Mouse (Mus musculus) heart, postnatal 0 days (tissue): Measurements from ENCODE around the gene Nod2. TPM values are rescaled to one million over a fixed set of nuclear protein-coding genes. Genes with fewer than 3 reads are reported as not detected.

Experiments used
- ATAC-seq: fragments of 200-750 bp; cut with Nextera tagmentation; 2 replicates; pipeline ENCODE4 v1.8.0; 2017; ENCODE audit warnings: low read depth, moderate number of reproducible peaks, moderate library complexity; ENCODE audit not compliant: insufficient read depth
- DNase-seq: peaks from one replicate; pipeline ENCODE4 v3.0.0-alpha.2; 2016; ENCODE audit warnings: low spot score
- H3K27ac ChIP-seq: fragments of 300-500 bp; sonication (generic); 2 replicates; pipeline ENCODE4 v1.5.1; 2014; ENCODE audit warnings: low read depth, mild to moderate bottlenecking
- H3K27me3 ChIP-seq: fragments of 300-500 bp; sonication (generic); 2 replicates; pipeline ENCODE4 v1.6.1; 2014; ENCODE audit warnings: low read length, mixed read lengths; ENCODE audit not compliant: control insufficient read depth, insufficient read depth
- H3K36me3 ChIP-seq: fragments of 300-500 bp; sonication (generic); replicated peaks from 2 replicates; pipeline ENCODE4 v1.6.1; 2014; ENCODE audit warnings: low read length, mixed read lengths; ENCODE audit not compliant: control insufficient read depth, insufficient read depth
- H3K4me1 ChIP-seq: fragments of 300-500 bp; sonication (generic); 2 replicates; pipeline ENCODE4 v1.6.1; 2014; ENCODE audit warnings: antibody characterized with exemption; ENCODE audit not compliant: control insufficient read depth, insufficient read depth
- H3K4me2 ChIP-seq: fragments of 300-500 bp; sonication (generic); 2 replicates; pipeline ENCODE4 v1.6.1; 2014; ENCODE audit warnings: low read depth, mild to moderate bottlenecking, low read length, moderate library complexity
- H3K4me3 ChIP-seq: fragments of 300-500 bp; sonication (generic); 2 replicates; pipeline ENCODE4 v1.5.1; 2014; ENCODE audit warnings: low read depth, low read length
- H3K9ac ChIP-seq: fragments of 300-500 bp; sonication (generic); replicated peaks from 2 replicates; pipeline ENCODE4 v1.6.1; 2014; ENCODE audit warnings: low read depth, low read length, mixed read lengths
- H3K9me3 ChIP-seq: fragments of 300-500 bp; sonication (generic); replicated peaks from 2 replicates; pipeline ENCODE4 v1.6.1; 2016; ENCODE audit warnings: low read length; ENCODE audit not compliant: control insufficient read depth
- CTCF ChIP-seq: IDR thresholded peaks from 2 replicates; pipeline ENCODE4 v1.5.1; 2016; ENCODE audit warnings: antibody characterized with exemption, control low read depth, low read depth
- EP300 ChIP-seq: IDR thresholded peaks from 2 replicates; pipeline ENCODE4 v1.6.1; 2016; ENCODE audit warnings: antibody characterized with exemption, low read depth
- WGBS: fragments of 180-500 bp; shearing (Covaris S2); extraction: QIAGEN DNeasy Blood & Tissue Kit; methylation state at CpG from one replicate; pipeline ENCODE4 v1.1.7; 2014; 5-methylcytosine and 5-hydroxymethylcytosine counted together
- polyA plus RNA-seq: library from polyadenylated mRNA; unstranded; fragments of >200 nt; fragmentation: Nextera tagmentation; extraction: Ambion mirVana; gene quantifications from 2 replicates; pipeline ENCODE4 v1.2.1, GENCODE M21; 2015
- total RNA-seq: library from RNA; depleted of rRNA; stranded (reverse); fragments of >200 nt; gene quantifications from 2 replicates; pipeline ENCODE4 v1.2.3, GENCODE M21; 2014; ENCODE audit warnings: low replicate concordance

Gene Nod2
- total and polyA plus RNA-seq, 2 experiments from 2014 or later: 0.10 TPM; not detected in 1

GRCm38 (mm10) chr8:88631081-88631480, 16.0 kb upstream of the Nod2 start:
- Histone ChIP-seq H3K27ac (no peak overlapping the region), H3K27me3 (peaks cover 23% of the 10 kb centered on the region), H3K4me1 (peaks cover 10% of the 10 kb centered on the region; the same call in 1 of the 2 replicates), H3K36me3 (no peaks in the 10 kb centered on the region), H3K9ac (no peak overlapping the region), H3K4me2 (no peak overlapping the region), H3K9me3 (no peaks in the 10 kb centered on the region), H3K4me3 (no peak overlapping the region)
- no peak for DNase-seq
- no peak for ATAC-seq
- TF ChIP-seq CTCF (peak; percentile 42), EP300 (no peak)

- Histone ChIP-seq H3K4me1 (0 out of 2 replicates have a peak, but pooled peaks cover 3% of the 10 kb centered on the region), H3K36me3 (no peaks in the 10 kb centered on the region), H3K4me3 (no peak overlapping the region), H3K27me3 (0 out of 2 replicates have a peak, but pooled peaks cover 8% of the 10 kb centered on the region), H3K4me2 (no peak overlapping the region), H3K27ac (peak overlapping the region; percentile 56), H3K9ac (no peak overlapping the region), H3K9me3 (no peaks in the 10 kb centered on the region)
- TF ChIP-seq EP300: no peak
- TF ChIP-seq CTCF: no peak
- ATAC-seq: peak; percentile 66
- peak; percentile 51 for DNase-seq
- WGBS: 62% methylated on average over 7 of the region's 7 CpGs
Measured at GRCm38 (mm10) chr8:88633343-88633765, 13.8 kb upstream of the Nod2 start.

GRCm38 (mm10) chr8:88635474-88636397, 11.4 kb upstream of the Nod2 start, which contains the start of gene Snx20:
Gene Snx20 (minus strand): TSS chr8:88636128.
- ATAC-seq: no peak
- TF ChIP-seq EP300 (no peak), CTCF (no peak)
- Histone ChIP-seq H3K4me1 (0 out of 2 replicates have a peak, but pooled peaks cover 3% of the 10 kb centered on the region), H3K9ac (no peak within 1 kb of the TSS), H3K9me3 (no peaks in the 10 kb centered on the region), H3K4me2 (peak within 1 kb of the TSS; percentile 45), H3K27ac (peak within 1 kb of the TSS; percentile 58), H3K36me3 (no peaks in the 10 kb centered on the region), H3K4me3 (peak within 1 kb of the TSS; percentile 39), H3K27me3 (0 out of 2 replicates have a peak, but pooled peaks cover 4% of the 10 kb centered on the region)
- DNase-seq: no peak
- 73% methylated on average over 14 of the region's 14 CpGs for WGBS

- no peak for TF ChIP-seq EP300
- no peak for TF ChIP-seq CTCF
- Histone ChIP-seq H3K27me3 (0 out of 2 replicates have a peak, but pooled peaks cover 4% of the 10 kb centered on the region), H3K4me3 (no peak overlapping the region), H3K9ac (no peak overlapping the region), H3K36me3 (no peaks in the 10 kb centered on the region), H3K27ac (no peak overlapping the region), H3K9me3 (no peaks in the 10 kb centered on the region), H3K4me1 (0 out of 2 replicates have a peak, but pooled peaks cover 3% of the 10 kb centered on the region), H3K4me2 (no peak overlapping the region)
- DNase-seq (no peak), ATAC-seq (no peak)
- 66% methylated on average over 9 of the region's 9 CpGs for WGBS
Measured at GRCm38 (mm10) chr8:88637092-88638000, 9.8 kb upstream of the Nod2 start.

- DNase-seq (no peak), ATAC-seq (no peak)
- H3K4me1 ChIP-seq: 0 out of 2 replicates have a peak, but pooled peaks cover 3% of the 10 kb centered on the region
- H3K4me3 ChIP-seq: no peak overlapping the region
- H3K4me2 ChIP-seq: no peak overlapping the region
- no peaks in the 10 kb centered on the region for H3K9me3 ChIP-seq
- no peaks in the 10 kb centered on the region for H3K36me3 ChIP-seq
- TF ChIP-seq EP300 (no peak), CTCF (no peak)
- H3K9ac ChIP-seq: no peak overlapping the region
- H3K27me3 ChIP-seq: 0 out of 2 replicates have a peak, but pooled peaks cover 4% of the 10 kb centered on the region
- no peak overlapping the region for H3K27ac ChIP-seq
- WGBS: 97% methylated on average over 3 of the region's 3 CpGs
Measured at GRCm38 (mm10) chr8:88638908-88639307, 8.2 kb upstream of the Nod2 start.
